Mouse (Mus musculus) retina, adult 2 months (tissue): ENCODE results near the gene Kbtbd12.

Experiments used
- DNase-seq: peaks from one replicate; pipeline ENCODE4 v3.0.0-alpha.2; 2012; ENCODE audit warnings: low read depth, low spot score

The Kbtbd12 gene

GRCm38 (mm10) chr6:88637611-88638301 lies at the start of gene Kbtbd12:
Kbtbd12 (minus strand) TSS chr6:88637950.
- DNase-seq, result no peak

GRCm38 (mm10) chr6:88683380-88684053 lies 45.8 kb upstream of the Kbtbd12 start:
- no peak for DNase-seq

DNA sequence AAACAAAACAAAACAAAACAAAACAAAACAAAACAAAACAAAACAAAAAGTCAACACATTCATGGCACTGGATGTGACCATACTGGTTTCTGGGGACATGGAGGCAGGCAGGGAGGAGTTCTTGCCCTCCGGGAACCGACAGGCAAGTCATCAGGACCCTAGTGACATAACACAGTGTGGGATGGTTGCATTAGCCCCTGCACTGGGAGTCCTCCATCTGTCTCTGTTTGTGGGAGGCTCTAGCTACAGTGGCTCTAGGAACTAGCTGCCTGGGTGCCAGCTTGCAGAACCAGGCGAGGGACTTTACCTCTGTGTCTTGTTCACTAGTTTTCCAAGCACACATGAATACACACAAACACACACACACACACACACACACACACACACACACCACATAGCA lies 43.3 kb upstream of the Kbtbd12 start:
- DNase-seq, result no peak

GRCm38 (mm10) chr6:88677738-88678137 lies 40.0 kb upstream of the Kbtbd12 start:
- no peak for DNase-seq

DNA sequence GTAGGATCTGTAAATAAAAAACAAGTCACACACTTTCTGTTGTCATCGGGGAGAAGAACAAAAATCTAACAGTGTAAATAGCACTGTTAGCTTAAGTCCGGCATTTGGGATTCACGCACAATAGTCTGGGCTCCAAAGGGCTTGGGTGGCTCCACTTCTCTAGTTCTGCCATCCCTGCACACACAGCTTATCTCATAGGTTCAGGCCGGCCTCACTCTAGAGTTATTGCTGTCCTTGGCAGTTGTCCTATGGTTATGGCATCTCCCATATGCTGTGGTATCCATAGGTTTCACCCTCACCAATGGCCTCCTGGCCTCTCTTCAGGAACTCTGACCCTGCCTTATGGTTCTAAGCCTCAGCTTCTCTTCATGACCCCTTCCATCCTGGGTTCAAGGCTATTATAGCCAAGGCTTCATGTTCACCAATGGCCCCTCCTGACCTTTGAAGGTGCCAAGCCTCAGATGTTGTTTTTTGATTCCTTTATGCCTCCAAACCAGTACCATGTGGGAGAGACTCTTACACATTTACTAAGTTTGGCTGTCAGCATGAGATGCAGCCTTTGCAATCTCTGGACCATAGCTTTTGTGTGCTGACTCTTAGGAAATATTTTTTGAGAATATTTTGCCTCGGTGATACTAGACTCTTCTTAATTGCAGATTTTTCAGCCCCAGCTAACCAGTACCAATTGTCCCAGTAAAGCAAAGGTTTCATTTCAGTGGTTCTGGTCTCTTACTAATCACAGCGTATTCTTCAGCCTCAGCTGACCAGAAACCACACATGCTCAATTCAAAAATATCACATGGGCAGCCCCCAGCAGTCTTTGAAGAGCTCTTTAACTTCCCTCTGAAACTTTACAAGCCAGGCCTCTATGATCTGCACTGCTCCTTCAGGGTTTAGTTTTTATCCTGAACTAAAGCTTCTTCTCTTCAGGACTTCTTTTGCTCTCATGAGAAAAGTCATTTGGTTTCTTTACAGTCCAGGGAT lies 39.3 kb upstream of the Kbtbd12 start:
- DNase-seq, result no peak

DNA sequence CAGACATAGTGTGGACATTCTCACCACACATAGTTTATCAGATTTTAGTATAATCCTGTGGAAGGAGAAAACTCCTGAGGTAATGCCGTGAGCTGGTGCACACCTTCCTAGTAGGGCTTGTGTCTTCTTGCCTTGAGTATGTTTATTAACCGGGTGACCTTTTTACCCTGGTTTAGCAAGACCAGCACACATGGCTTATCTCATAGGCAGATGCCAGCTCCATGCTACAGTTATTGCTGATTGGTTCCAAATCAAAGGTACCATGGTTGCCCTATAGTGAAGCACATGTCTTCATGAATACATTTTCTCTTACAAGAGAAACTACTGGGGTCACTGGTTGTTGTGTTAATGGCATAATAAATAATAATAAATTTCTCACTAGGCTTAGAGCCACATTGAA lies 38.1 kb upstream of the Kbtbd12 start:
- DNase-seq, result no peak

GRCm38 (mm10) chr6:88662284-88662683 lies 24.5 kb upstream of the Kbtbd12 start:
- no peak for DNase-seq

DNA sequence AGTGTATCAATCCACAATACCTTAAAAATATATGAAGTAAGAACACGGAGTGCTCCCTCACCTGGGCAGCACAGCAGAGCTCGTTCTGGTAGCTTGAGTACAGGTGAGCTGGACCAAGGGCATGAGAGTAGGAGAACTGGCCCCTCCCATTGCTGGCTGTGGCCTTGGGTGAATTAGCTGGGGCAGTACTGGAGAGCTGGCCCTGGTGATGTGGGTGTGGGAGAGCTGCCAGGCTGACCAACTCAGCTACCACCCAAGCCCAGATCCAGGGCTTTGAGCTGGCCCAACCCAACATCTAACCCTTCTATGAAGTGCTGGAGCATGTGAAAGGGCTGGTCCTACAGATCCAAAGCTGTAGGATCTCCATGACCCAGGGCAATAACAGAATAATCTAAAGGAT lies 23.9 kb upstream of the Kbtbd12 start:
- no peak for DNase-seq

GRCm38 (mm10) chr6:88647564-88648295 lies 10.0 kb upstream of the Kbtbd12 start:
- DNase-seq, result no peak

GRCm38 (mm10) chr6:88644786-88645185 lies 7.0 kb upstream of the Kbtbd12 start:
- no peak for DNase-seq

- DNase-seq, result no peak
These were observed 3.7 kb upstream of the Kbtbd12 start for GRCm38 (mm10) chr6:88641346-88641920.

- no peak for DNase-seq
These were observed 2.6 kb upstream of the Kbtbd12 start for GRCm38 (mm10) chr6:88640331-88640730.

- no peak for DNase-seq
These were observed 2.2 kb upstream of the Kbtbd12 start for GRCm38 (mm10) chr6:88639921-88640320.

- no peak for DNase-seq
These were observed 1.7 kb upstream of the Kbtbd12 start for GRCm38 (mm10) chr6:88639372-88639920.

- no peak for DNase-seq
These were observed 1.2 kb upstream of the Kbtbd12 start for GRCm38 (mm10) chr6:88638917-88639316.

GRCm38 (mm10) chr6:88635881-88636754 lies 1.6 kb downstream of the Kbtbd12 start:
- DNase-seq, result no peak

GRCm38 (mm10) chr6:88631293-88631692 lies 6.5 kb downstream of the Kbtbd12 start:
- no peak for DNase-seq

DNA sequence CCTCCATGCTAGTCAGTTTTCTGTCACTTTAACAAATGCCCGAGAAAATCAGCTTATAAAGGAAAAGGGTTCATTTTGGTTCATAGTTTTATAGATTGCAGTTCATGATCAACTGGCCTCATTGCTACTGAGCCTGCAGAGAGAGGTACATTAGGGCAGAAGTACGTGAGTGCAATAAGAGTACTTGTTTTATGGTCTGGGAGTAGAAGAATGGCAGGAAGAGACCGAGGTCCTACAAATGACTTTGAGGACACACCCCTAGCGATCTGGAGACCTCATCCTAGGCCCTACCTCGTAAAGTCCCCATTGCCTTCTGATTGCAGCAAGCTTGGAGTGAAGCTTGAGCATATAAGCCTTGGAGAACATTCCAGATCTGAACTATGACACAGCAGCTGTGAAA lies 7.2 kb downstream of the Kbtbd12 start:
- no peak for DNase-seq

DNA sequence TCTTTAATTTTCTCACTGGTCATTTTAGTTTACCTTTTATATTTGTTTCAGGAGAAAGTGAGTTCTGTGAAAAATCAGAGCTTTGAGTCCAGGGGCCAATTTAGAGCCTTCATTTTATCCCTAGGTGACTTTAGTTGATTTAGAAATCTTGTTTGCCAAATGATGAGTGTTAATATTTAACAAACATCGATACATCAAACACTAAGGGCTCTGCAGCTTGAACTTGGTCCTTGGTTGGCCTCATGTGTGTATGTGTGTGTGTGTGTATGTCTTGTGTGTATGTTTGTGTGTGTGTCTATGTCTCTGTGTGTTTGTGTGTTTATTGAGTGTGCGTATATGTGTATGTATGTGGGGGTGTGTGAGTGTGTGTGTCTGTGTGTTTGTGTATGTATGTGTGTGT lies 7.9 kb downstream of the Kbtbd12 start:
- DNase-seq, result no peak

GRCm38 (mm10) chr6:88627317-88627811 lies 10.4 kb downstream of the Kbtbd12 start:
- peak; percentile 25 for DNase-seq
